Mouse (Mus musculus): Measurements from ENCODE around the gene Majin. TPM values are rescaled to one million over a fixed set of nuclear protein-coding genes. Genes with fewer than 3 reads are reported as not detected.

Majin gene
- polyA plus RNA-seq, 1 experiment: not detected

DNA sequence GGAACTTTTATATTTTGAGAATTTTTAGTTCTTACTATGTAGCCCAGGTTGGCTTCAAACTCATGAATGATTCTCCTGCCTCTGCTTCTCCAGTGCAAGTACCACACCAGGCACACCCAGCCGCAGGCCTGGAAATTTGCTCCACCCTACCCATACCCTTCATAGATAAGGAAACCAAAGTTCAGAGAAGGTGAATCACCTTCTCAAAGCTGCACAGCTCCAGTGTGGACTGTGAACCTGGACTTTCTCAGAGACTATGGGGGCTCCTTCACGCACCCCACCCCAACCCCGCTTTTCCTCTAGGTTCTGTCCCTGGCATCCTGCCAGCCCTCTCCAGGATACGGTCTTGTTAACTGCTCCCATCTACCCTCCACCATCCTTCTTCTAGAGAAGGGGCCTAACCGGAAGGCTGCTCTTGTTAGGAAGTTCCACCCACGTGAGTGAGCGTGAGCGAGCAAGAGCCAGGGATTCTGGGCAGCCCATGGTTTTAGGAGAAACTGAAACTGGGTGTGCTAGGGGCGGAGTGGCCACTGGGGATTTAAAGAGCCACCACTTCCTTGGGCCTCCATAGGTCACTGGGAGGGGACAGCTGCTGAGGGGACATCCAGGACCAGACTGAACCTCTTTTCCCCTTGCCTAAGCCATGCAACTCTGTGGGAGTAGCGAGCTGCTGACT is 20.2 kb upstream of the Majin start:
- Histone ChIP-seq H3K4me3 (no peak overlapping the region), H3K4me2 (ENCODE audit: low read depth) (peak overlapping the region; percentile 12), H3K27me3 (ENCODE audit: control insufficient read depth, insufficient read depth, insufficient read length) (no peaks in the 10 kb centered on the region), H3K79me2 (ENCODE audit: control insufficient read depth, insufficient read depth) (no peaks in the 10 kb centered on the region), H3K36me3 (ENCODE audit: control insufficient read depth, insufficient read depth) (no peaks in the 10 kb centered on the region), H3ac (ENCODE audit: control insufficient read depth, insufficient read length) (no peak overlapping the region)
- TF ChIP-seq TCF12 (IDR thresholded peaks at IDR 0.05; ENCODE audit: insufficient read depth, poor library complexity, severe bottlenecking): no peak
- no peak for TF ChIP-seq POLR2AphosphoS2 (IDR thresholded peaks at IDR 0.05; ENCODE audit: insufficient read length, low read depth)
- no peak for TF ChIP-seq USF1 (IDR thresholded peaks at IDR 0.05; ENCODE audit: low read depth)
- TF ChIP-seq REST (IDR thresholded peaks at IDR 0.05; ENCODE audit: insufficient read depth, insufficient read length): no peak
- no peak for TF ChIP-seq MYOD1 (IDR thresholded peaks at IDR 0.05; ENCODE audit: control insufficient read depth in 1 of 3, insufficient read length in 2 of 3, low read depth in 2 of 3)
- TF ChIP-seq MYOG (IDR thresholded peaks at IDR 0.05; ENCODE audit: control insufficient read depth in 1 of 3, insufficient read depth in 1 of 3, insufficient read length in 2 of 3, low read depth in 2 of 3): no peak
- no peak for TF ChIP-seq TCF3 (IDR thresholded peaks at IDR 0.05; ENCODE audit: insufficient read length, low read depth)
- TF ChIP-seq POLR2A (IDR thresholded peaks at IDR 0.05; ENCODE audit: insufficient read length, low read depth): no peak
- TF ChIP-seq CEBPB (IDR thresholded peaks at IDR 0.05; ENCODE audit: insufficient read depth, poor library complexity, severe bottlenecking): no peak
- no peak for TF ChIP-seq E2F4 (IDR thresholded peaks at IDR 0.05; ENCODE audit: insufficient read depth)
- TF ChIP-seq SRF (IDR thresholded peaks at IDR 0.05; ENCODE audit: control insufficient read depth, insufficient read length, low read depth): no peak
- no peak for TF ChIP-seq MAX (IDR thresholded peaks at IDR 0.05; ENCODE audit: low read depth)

DNA sequence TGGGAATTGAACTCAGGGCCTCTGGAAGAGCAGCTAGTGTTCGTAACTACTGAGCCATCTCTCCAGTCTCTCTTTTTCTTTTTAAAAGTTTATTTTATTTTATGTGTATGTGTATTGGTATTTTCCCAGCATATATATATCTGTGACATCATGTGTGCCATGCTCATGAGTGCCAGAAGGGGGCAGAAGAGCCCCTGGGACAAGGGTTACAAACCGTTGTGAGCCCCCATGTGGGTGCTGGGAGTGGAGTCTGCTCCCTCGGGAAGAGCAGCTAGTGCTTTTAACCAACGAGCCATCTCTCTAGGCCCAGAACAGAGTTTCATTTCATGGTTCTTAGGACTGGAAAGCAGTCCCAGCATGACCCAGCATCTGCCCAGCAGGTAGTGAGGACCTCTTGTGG is 17.4 kb upstream of the Majin start:
- Histone ChIP-seq H3ac (ENCODE audit: control insufficient read depth, insufficient read length) (no peak overlapping the region), H3K36me3 (ENCODE audit: control insufficient read depth, insufficient read depth) (no peaks in the 10 kb centered on the region), H3K79me2 (ENCODE audit: control insufficient read depth, insufficient read depth) (no peaks in the 10 kb centered on the region), H3K4me2 (ENCODE audit: low read depth) (no peak overlapping the region), H3K4me3 (no peak overlapping the region), H3K27me3 (ENCODE audit: control insufficient read depth, insufficient read depth, insufficient read length) (peaks cover 7% of the 10 kb centered on the region)
- TF ChIP-seq POLR2A (IDR thresholded peaks at IDR 0.05; ENCODE audit: insufficient read length, low read depth) (no peak), E2F4 (IDR thresholded peaks at IDR 0.05; ENCODE audit: insufficient read depth) (no peak), CEBPB (IDR thresholded peaks at IDR 0.05; ENCODE audit: insufficient read depth, poor library complexity, severe bottlenecking) (no peak)

DNA sequence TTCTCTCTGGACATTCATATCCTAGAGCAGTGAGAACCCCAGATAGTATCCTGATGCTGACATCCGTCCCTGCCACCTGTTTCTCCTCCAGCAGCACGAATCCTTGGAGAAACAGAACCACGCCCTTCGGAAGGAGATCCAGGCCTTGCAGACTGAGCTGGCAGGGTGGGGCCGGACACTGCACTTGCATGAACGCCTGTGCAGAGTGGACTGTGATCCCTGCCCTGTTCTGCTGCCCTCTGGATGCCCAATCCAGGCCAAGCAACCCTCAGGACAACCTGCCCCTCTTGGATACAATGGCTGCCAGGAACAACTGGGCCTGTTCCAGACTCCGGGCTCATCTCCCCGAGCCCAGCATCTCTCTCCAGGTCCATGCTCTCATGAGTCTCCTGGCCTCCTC is 13.0 kb upstream of the Majin start:
- TF ChIP-seq CEBPB (IDR thresholded peaks at IDR 0.05; ENCODE audit: insufficient read depth, poor library complexity, severe bottlenecking): no peak

DNA sequence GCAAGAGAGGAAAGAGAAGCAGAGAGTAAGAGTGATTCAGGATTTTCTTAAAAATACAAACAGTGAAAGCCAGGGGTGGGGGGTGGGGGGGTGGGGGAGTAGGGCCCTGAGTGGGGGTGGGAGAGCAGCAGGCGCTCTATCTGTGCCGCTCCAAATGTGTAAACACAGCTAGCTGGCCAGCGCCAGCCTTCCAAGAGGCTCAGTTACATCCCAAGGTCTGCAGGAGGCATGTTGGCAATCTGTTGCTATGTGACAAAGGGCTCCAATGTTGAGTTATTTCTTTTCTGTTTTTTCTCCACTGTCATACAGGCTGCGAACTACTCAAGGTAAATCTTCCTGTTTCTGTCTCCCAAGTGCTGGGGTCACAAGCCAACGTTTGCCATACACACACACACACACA is 9.4 kb upstream of the Majin start:
- H3K36me3 ChIP-seq (ENCODE audit: control insufficient read depth, insufficient read depth): no peaks in the 10 kb centered on the region
- no peak overlapping the region for H3K4me2 ChIP-seq (ENCODE audit: low read depth)
- H3K27me3 ChIP-seq (ENCODE audit: control insufficient read depth, insufficient read depth, insufficient read length): peaks cover 22% of the 10 kb centered on the region
- H3K4me3 ChIP-seq: no peak overlapping the region
- H3K79me2 ChIP-seq (ENCODE audit: control insufficient read depth, insufficient read depth): no peaks in the 10 kb centered on the region
- TF ChIP-seq SRF (IDR thresholded peaks at IDR 0.05; ENCODE audit: control insufficient read depth, insufficient read length, low read depth) (no peak), POLR2A (IDR thresholded peaks at IDR 0.05; ENCODE audit: insufficient read length, low read depth) (no peak), POLR2AphosphoS2 (IDR thresholded peaks at IDR 0.05; ENCODE audit: insufficient read length, low read depth) (no peak), MAX (IDR thresholded peaks at IDR 0.05; ENCODE audit: low read depth) (no peak), TCF12 (IDR thresholded peaks at IDR 0.05; ENCODE audit: insufficient read depth, poor library complexity, severe bottlenecking) (no peak), TCF3 (IDR thresholded peaks at IDR 0.05; ENCODE audit: insufficient read length, low read depth) (no peak), MYOG (IDR thresholded peaks at IDR 0.05; ENCODE audit: control insufficient read depth in 1 of 3, insufficient read depth in 1 of 3, insufficient read length in 2 of 3, low read depth in 2 of 3) (no peak), MYOD1 (IDR thresholded peaks at IDR 0.05; ENCODE audit: control insufficient read depth in 1 of 3, insufficient read length in 2 of 3, low read depth in 2 of 3) (no peak), REST (IDR thresholded peaks at IDR 0.05; ENCODE audit: insufficient read depth, insufficient read length) (no peak)
- H3ac ChIP-seq (ENCODE audit: control insufficient read depth, insufficient read length): no peak overlapping the region

More for the DNA sequence above, 13.0 kb upstream of the Majin start:
- Histone ChIP-seq H3K36me3 (ENCODE audit: control insufficient read depth, insufficient read depth) (no peaks in the 10 kb centered on the region), H3K4me3 (no peak overlapping the region), H3ac (ENCODE audit: control insufficient read depth, insufficient read length) (no peak overlapping the region), H3K27me3 (ENCODE audit: control insufficient read depth, insufficient read depth, insufficient read length) (peaks cover 10% of the 10 kb centered on the region), H3K4me2 (ENCODE audit: low read depth) (no peak overlapping the region), H3K79me2 (ENCODE audit: control insufficient read depth, insufficient read depth) (no peaks in the 10 kb centered on the region)

DNA sequence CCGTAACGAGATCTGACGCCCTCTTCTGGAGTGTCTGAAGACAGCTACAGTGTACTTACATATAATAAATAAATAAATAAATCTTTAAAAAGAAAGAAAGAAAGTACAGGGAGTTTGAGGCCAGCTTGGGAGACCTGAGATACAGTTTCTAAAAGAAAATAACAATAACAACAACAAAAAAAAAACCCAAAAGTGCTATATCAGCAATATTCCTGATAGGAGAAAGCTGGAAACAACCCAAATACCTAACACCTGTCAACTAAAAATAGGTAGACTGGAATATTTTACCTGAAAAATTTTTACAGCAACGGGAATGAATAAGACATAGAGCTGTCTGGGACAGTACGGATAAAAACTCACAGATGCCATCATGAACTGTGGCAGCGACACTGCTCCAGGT is 5.4 kb upstream of the Majin start:
- H3K4me3 ChIP-seq: no peak overlapping the region
- H3K4me2 ChIP-seq (ENCODE audit: low read depth): no peak overlapping the region

More for the DNA sequence above, 5.4 kb upstream of the Majin start:
- TF ChIP-seq POLR2A (IDR thresholded peaks at IDR 0.05; ENCODE audit: insufficient read length, low read depth) (no peak), TCF12 (IDR thresholded peaks at IDR 0.05; ENCODE audit: insufficient read depth, poor library complexity, severe bottlenecking) (no peak)
- Histone ChIP-seq H3K36me3 (ENCODE audit: control insufficient read depth, insufficient read depth) (no peaks in the 10 kb centered on the region), H3K79me2 (ENCODE audit: control insufficient read depth, insufficient read depth) (no peaks in the 10 kb centered on the region), H3ac (ENCODE audit: control insufficient read depth, insufficient read length) (no peak overlapping the region), H3K27me3 (ENCODE audit: control insufficient read depth, insufficient read depth, insufficient read length) (peaks cover 18% of the 10 kb centered on the region)
